Mouse (Mus musculus) inflammation-experienced regulatory T-cells, adult 16 weeks (primary cell): Measurements from ENCODE around the gene Ercc4. TPM values are rescaled to one million over a fixed set of nuclear protein-coding genes. Genes with fewer than 3 reads are reported as not detected.

Source experiments
- polyA plus RNA-seq: library from polyadenylated mRNA; unstranded; fragments of 100-300 nt; shearing (Covaris generic); gene quantifications from one replicate; pipeline ENCODE4 v1.2.1, GENCODE M21; 2017

Gene Ercc4
- 47.9 TPM for polyA plus RNA-seq

GRCm38 (mm10) chr16:13109156-13109989 is at the start of gene Ercc4:
Gene Ercc4, plus strand, starts transcription at chr16:13109684.

Other genes with a start within 250 kb of the Ercc4 start
- gene Mrtfb, start 146.8 kb downstream of the Ercc4 start, polyA plus RNA-seq, result 18.7 TPM